Mouse (Mus musculus): ENCODE measurements around the gene Fbxl7. TPM values are rescaled to one million over a fixed set of nuclear protein-coding genes. Genes with fewer than 3 reads are reported as not detected.

The Fbxl7 gene
- polyA plus RNA-seq, 1 experiment from 2014 or later, result 20.3 TPM

DNA sequence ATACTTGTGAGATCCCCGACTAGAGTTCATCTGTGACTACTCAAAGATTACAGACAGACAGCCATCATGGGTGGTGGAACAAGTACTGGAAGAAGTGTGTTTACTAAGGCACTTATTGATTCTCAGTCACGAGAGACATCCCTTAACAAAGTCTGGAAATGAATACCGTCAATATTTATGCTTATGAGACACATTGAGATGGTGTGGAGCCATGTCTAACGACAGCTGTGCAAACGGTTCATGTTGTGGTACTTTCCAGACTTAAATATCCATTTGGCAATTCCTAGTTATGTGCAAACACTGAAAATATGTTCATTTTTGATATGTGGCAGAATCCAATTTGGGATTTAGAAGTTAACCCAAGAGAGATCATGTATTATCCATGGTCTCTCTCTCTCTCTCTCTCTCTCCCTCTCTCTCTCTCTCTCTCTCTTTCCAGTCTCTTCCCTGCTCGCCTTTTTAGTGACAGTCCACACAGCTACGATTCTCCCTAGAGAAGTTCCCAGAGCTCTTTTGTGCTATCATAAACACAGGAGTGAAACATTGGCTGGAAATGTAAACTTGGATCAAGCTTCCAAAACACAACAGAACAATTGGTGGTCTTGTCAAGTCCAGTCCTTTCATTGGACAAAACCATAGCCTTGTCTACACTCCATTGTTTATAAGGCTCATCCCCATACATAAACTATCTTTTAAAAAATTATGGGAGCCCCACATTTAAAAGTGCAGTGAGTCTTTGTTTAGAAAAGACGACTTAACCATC is 315.3 kb downstream of the Fbxl7 start:
- Histone ChIP-seq H3K27ac (replicated peaks; ENCODE audit: low read depth, low read length) (no peak overlapping the region), H3K4me1 (ENCODE audit: control insufficient read depth, insufficient read depth, low read length) (no peaks in the 10 kb centered on the region), H3K9ac (ENCODE audit: low read length) (no peak overlapping the region), H3K9me3 (ENCODE audit: control insufficient read depth, low read length) (no peaks in the 10 kb centered on the region), H3K4me2 (ENCODE audit: low read depth, severe bottlenecking) (no peak overlapping the region), H3K36me3 (ENCODE audit: control insufficient read depth, insufficient read depth, low read length) (no peaks in the 10 kb centered on the region), H3K27me3 (ENCODE audit: control insufficient read depth, insufficient read depth, low read length) (no peaks in the 10 kb centered on the region), H3K4me3 (ENCODE audit: low read depth, low read length) (no peak overlapping the region)
- DNase-seq (ENCODE audit: low spot score) (no peak), ATAC-seq (ENCODE audit: insufficient number of reproducible peaks, low FRiP score, low TSS enrichment, low read depth) (no peak)
- 86% methylated on average over 8 of the region's 8 CpGs for WGBS

DNA sequence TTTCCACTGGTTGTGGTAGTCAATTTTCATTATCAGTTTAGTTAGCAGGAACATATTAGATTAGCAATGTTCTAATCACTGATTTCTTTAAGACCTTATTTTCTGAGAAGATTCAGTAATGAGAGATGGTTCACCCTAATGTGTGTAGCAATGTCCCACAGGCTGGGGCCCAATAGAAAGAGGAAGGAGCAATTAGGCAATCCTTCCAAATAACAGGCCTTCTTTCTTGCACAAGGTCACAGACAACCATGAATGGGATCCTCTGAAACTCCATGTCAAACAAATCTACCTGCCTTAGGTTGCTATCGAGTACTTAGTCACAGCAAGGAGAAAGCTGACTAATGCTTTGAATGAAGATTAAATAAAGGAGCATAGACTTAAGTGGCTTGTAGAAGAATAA is 316.9 kb downstream of the Fbxl7 start:
- Histone ChIP-seq H3K27ac (replicated peaks; ENCODE audit: low read depth, low read length) (no peak overlapping the region), H3K4me2 (ENCODE audit: low read depth, severe bottlenecking) (no peak overlapping the region), H3K36me3 (ENCODE audit: control insufficient read depth, insufficient read depth, low read length) (no peaks in the 10 kb centered on the region), H3K4me1 (ENCODE audit: control insufficient read depth, insufficient read depth, low read length) (no peaks in the 10 kb centered on the region), H3K9me3 (ENCODE audit: control insufficient read depth, low read length) (no peaks in the 10 kb centered on the region), H3K9ac (ENCODE audit: low read length) (no peak overlapping the region), H3K27me3 (ENCODE audit: control insufficient read depth, insufficient read depth, low read length) (no peaks in the 10 kb centered on the region), H3K4me3 (ENCODE audit: low read depth, low read length) (no peak overlapping the region)
- ATAC-seq (ENCODE audit: insufficient number of reproducible peaks, low FRiP score, low TSS enrichment, low read depth) (no peak), DNase-seq (ENCODE audit: low spot score) (no peak)
- 92% methylated on average over 1 of the region's 1 CpGs for WGBS

DNA sequence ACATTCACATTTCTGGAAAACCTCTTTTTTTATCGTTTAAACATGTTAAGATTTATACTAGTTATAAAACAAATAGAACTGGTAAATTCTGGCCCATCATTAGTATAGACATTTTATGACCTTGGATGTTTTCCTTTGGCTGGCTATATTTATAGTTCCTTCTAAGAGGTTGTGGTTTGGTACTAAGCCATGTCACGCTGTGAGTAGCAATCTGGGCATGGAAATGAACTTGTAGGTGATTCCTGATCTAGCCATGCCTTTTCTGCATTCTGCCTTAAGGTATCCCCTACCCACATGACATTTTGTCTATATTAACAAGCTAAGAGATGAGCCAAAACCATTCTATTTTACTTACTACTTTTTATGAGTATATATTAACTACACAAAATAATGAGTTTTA is 329.3 kb downstream of the Fbxl7 start:
- H3K27ac ChIP-seq (replicated peaks; ENCODE audit: low read depth, low read length), result no peak overlapping the region
- no peak overlapping the region for H3K9ac ChIP-seq (ENCODE audit: low read length)
- no peak for DNase-seq (ENCODE audit: low spot score)
- no peak overlapping the region for H3K4me3 ChIP-seq (ENCODE audit: low read depth, low read length)
- H3K36me3 ChIP-seq (ENCODE audit: control insufficient read depth, insufficient read depth, low read length), result no peaks in the 10 kb centered on the region
- no peak for ATAC-seq (ENCODE audit: insufficient number of reproducible peaks, low FRiP score, low TSS enrichment, low read depth)
- 80% methylated on average over 2 of the region's 2 CpGs for WGBS
- no peaks in the 10 kb centered on the region for H3K4me1 ChIP-seq (ENCODE audit: control insufficient read depth, insufficient read depth, low read length)
- no peaks in the 10 kb centered on the region for H3K27me3 ChIP-seq (ENCODE audit: control insufficient read depth, insufficient read depth, low read length)
- no peak overlapping the region for H3K4me2 ChIP-seq (ENCODE audit: low read depth, severe bottlenecking)
- no peaks in the 10 kb centered on the region for H3K9me3 ChIP-seq (ENCODE audit: control insufficient read depth, low read length)

DNA sequence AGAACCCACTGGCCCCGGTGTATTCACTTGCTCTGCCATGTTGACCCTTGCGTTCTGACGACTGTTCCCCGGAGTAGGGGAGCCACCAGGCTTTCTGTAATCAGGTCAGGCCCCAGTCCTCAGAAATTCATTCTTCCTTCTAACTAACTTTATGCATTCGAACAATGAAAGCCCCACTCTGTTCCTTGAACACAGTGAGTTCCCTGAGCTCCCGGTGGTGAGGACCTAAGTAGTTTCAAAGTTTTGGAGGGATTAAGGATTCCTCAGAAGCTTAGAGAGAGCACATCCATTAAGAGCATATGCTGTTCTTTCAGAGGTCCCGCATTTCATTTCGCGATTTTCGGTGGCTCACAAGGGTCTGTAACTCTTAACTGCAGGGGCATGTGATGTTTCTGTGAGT is 341.8 kb downstream of the Fbxl7 start:
- no peaks in the 10 kb centered on the region for H3K36me3 ChIP-seq (ENCODE audit: control insufficient read depth, insufficient read depth, low read length)
- WGBS, result 78% methylated on average over 10 of the region's 10 CpGs
- no peaks in the 10 kb centered on the region for H3K27me3 ChIP-seq (ENCODE audit: control insufficient read depth, insufficient read depth, low read length)
- H3K4me3 ChIP-seq (ENCODE audit: low read depth, low read length), result no peak overlapping the region
- H3K4me2 ChIP-seq (ENCODE audit: low read depth, severe bottlenecking), result no peak overlapping the region
- no peak overlapping the region for H3K9ac ChIP-seq (ENCODE audit: low read length)
- ATAC-seq (ENCODE audit: insufficient number of reproducible peaks, low FRiP score, low TSS enrichment, low read depth) (no peak), DNase-seq (ENCODE audit: low spot score) (no peak)
- no peak overlapping the region for H3K27ac ChIP-seq (replicated peaks; ENCODE audit: low read depth, low read length)
- H3K9me3 ChIP-seq (ENCODE audit: control insufficient read depth, low read length), result no peaks in the 10 kb centered on the region
- no peaks in the 10 kb centered on the region for H3K4me1 ChIP-seq (ENCODE audit: control insufficient read depth, insufficient read depth, low read length)

DNA sequence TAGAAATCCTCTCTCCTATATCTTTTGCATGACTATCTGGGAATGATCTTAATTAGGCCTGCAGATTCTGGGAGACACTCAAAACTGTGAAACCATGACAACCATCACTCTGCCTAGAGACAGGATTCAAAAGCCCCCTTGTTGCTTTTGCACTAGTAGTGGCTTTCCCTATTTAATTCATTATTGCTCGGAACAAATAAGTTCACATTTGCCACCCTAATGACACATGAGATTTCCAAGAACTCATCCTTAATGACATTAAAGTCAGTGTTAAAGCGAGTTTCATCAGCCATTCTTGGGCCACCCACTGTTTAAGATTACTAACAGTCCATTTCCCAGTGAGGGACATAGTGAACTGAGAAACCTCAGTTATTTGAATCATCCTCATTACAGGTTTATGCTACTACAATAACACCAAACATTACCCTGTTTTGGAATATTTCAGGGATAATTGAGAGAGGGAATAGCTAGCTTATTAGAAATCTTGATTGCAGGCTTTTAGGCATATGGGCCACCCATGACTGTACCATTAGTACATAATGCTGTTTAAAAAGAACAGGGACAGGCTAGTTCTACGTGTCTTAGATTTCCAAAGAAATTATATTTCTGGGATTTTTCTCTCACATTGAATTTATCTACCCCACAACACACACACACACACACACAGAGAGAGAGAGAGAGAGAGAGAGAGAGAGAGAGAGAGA is 361.2 kb downstream of the Fbxl7 start:
- H3K4me2 ChIP-seq (ENCODE audit: low read depth, severe bottlenecking), result no peak overlapping the region
- no peaks in the 10 kb centered on the region for H3K4me1 ChIP-seq (ENCODE audit: control insufficient read depth, insufficient read depth, low read length)
- no peaks in the 10 kb centered on the region for H3K27me3 ChIP-seq (ENCODE audit: control insufficient read depth, insufficient read depth, low read length)
- WGBS, result 69% methylated on average over 3 of the region's 3 CpGs
- no peaks in the 10 kb centered on the region for H3K36me3 ChIP-seq (ENCODE audit: control insufficient read depth, insufficient read depth, low read length)
- H3K27ac ChIP-seq (replicated peaks; ENCODE audit: low read depth, low read length), result no peak overlapping the region
- no peaks in the 10 kb centered on the region for H3K9me3 ChIP-seq (ENCODE audit: control insufficient read depth, low read length)
- H3K9ac ChIP-seq (ENCODE audit: low read length), result no peak overlapping the region
- no peak overlapping the region for H3K4me3 ChIP-seq (ENCODE audit: low read depth, low read length)
- DNase-seq (ENCODE audit: low spot score) (no peak), ATAC-seq (ENCODE audit: insufficient number of reproducible peaks, low FRiP score, low TSS enrichment, low read depth) (no peak)

DNA sequence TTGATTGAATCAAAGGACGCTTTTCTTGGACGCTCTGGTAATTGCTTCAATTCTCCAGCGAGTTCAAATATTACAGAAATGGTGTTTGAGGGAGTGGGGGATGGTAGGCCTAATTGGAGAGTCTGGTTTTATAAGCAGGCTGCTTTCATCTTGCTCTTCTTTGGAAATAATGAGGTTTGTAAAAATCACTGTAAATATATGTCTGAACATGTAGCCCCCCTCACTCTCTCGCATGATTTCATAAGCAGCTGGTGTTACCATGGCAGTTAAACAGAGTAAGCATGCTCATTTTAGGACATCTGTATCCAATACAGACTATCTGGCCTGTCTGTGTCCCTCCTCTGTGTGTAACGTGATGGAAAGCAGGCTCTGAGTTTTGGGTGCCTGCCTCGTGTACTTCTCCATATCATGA is 376.2 kb downstream of the Fbxl7 start:
- Histone ChIP-seq H3K36me3 (ENCODE audit: control insufficient read depth, insufficient read depth, low read length) (no peaks in the 10 kb centered on the region), H3K4me3 (ENCODE audit: low read depth, low read length) (no peak overlapping the region), H3K4me1 (ENCODE audit: control insufficient read depth, insufficient read depth, low read length) (peaks cover 7% of the 10 kb centered on the region), H3K4me2 (ENCODE audit: low read depth, severe bottlenecking) (no peak overlapping the region), H3K27ac (replicated peaks; ENCODE audit: low read depth, low read length) (no peak overlapping the region), H3K9me3 (ENCODE audit: control insufficient read depth, low read length) (no peaks in the 10 kb centered on the region), H3K27me3 (ENCODE audit: control insufficient read depth, insufficient read depth, low read length) (no peaks in the 10 kb centered on the region), H3K9ac (ENCODE audit: low read length) (no peak overlapping the region)
- peak; percentile 83 for ATAC-seq (ENCODE audit: insufficient number of reproducible peaks, low FRiP score, low TSS enrichment, low read depth)
- DNase-seq (ENCODE audit: low spot score), result peak; percentile 30
- 22% methylated on average over 6 of the region's 6 CpGs for WGBS

DNA sequence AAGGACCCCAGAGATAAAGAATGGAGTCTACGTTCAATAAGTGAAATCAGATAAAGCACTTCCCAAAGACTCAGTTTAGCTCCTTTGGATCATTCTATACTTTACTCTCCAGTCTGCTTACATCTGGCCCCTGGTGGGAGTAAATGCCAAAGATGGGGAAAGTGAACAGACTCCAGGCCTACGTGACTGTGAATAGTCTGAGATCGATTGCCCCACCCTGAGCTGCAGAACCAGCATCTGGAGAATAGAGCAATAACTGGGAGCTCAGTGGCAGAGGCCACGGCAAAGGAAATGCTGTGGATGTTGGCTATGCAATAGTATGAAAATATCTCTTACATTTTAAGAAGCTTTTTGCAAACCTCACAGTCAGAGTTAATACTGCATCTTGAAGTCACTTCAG is 394.4 kb downstream of the Fbxl7 start:
- Histone ChIP-seq H3K4me3 (ENCODE audit: low read depth, low read length) (no peak overlapping the region), H3K9ac (ENCODE audit: low read length) (no peak overlapping the region), H3K36me3 (ENCODE audit: control insufficient read depth, insufficient read depth, low read length) (no peaks in the 10 kb centered on the region), H3K27me3 (ENCODE audit: control insufficient read depth, insufficient read depth, low read length) (no peaks in the 10 kb centered on the region), H3K27ac (replicated peaks; ENCODE audit: low read depth, low read length) (peak overlapping the region; percentile 36; the same call in 1 of the 2 replicates), H3K9me3 (ENCODE audit: control insufficient read depth, low read length) (no peaks in the 10 kb centered on the region), H3K4me2 (ENCODE audit: low read depth, severe bottlenecking) (no peak overlapping the region), H3K4me1 (ENCODE audit: control insufficient read depth, insufficient read depth, low read length) (peaks cover 6% of the 10 kb centered on the region; the same call in 1 of the 2 replicates)
- DNase-seq (ENCODE audit: low spot score) (peak; percentile 25), ATAC-seq (ENCODE audit: insufficient number of reproducible peaks, low FRiP score, low TSS enrichment, low read depth) (no peak)
- WGBS, result 30% methylated on average over 4 of the region's 4 CpGs
